Mouse (Mus musculus) liver, embryonic 14.5 days (tissue): Measurements from ENCODE around the gene Gm11037.

Experiments used
- CTCF ChIP-seq: IDR thresholded peaks from 2 replicates; pipeline ENCODE4 v1.5.1; 2016; ENCODE audit warnings: antibody characterized with exemption, low read depth, control low read depth
- EP300 ChIP-seq: IDR thresholded peaks from 2 replicates; pipeline ENCODE4 v1.6.1; 2016; ENCODE audit warnings: antibody characterized with exemption, low read depth

DNA sequence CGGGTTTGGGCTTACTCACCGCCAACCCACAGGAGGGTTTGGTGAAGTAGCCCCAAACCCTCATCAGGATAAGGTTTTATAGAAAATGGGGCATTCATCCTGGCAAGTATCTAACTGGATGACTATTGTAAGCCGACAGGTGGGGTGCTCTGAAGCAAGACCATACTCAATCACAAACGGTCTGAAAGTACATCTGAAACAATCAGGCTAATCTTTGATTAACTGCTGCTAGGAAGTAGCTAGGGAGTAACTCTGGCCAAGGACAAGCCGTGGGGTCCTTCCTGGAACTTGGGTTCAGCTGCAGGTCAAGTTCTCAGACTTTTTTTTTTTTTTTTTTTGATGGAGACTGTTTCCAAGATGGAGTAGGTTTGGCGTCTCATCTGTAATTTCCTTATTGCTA lies 34.7 kb downstream of the Gm11037 start:
- no peak for TF ChIP-seq CTCF
- TF ChIP-seq EP300, result no peak
